Mouse (Mus musculus) embryonic facial prominence, embryonic 10.5 days (tissue): ENCODE data around the gene Spg7. TPM values are rescaled to one million over a fixed set of nuclear protein-coding genes. Genes with fewer than 3 reads are reported as not detected.

Source experiments
- DNase-seq: peaks from one replicate; pipeline ENCODE4 v3.0.0-alpha.2; 2017; ENCODE audit warnings: low spot score
- H3K27ac ChIP-seq: fragments of 300-500 bp; sonication (generic); replicated peaks from 2 replicates; pipeline ENCODE4 v1.5.1; 2016; ENCODE audit warnings: mild to moderate bottlenecking
- H3K27me3 ChIP-seq: fragments of 300-500 bp; sonication (generic); replicated peaks from 2 replicates; pipeline ENCODE4 v1.6.1; 2016; ENCODE audit warnings: low read depth, mild to moderate bottlenecking; ENCODE audit not compliant: poor library complexity, severe bottlenecking
- H3K36me3 ChIP-seq: fragments of 300-500 bp; sonication (generic); replicated peaks from 2 replicates; pipeline ENCODE4 v1.6.1; 2016; ENCODE audit warnings: mild to moderate bottlenecking, moderate library complexity
- H3K4me1 ChIP-seq: fragments of 300-500 bp; sonication (generic); 2 replicates; pipeline ENCODE4 v1.6.1; 2016
- H3K4me3 ChIP-seq: fragments of 300-500 bp; sonication (generic); 2 replicates; pipeline ENCODE4 v1.5.1; 2016; ENCODE audit warnings: mild to moderate bottlenecking, moderate library complexity
- H3K9me3 ChIP-seq: fragments of 300-500 bp; sonication (generic); 2 replicates; pipeline ENCODE4 v1.6.1; 2016; ENCODE audit warnings: mild to moderate bottlenecking
- WGBS: fragments of 180-500 bp; shearing (Covaris S2); methylation state at CpG from one replicate; pipeline ENCODE4 v1.1.7; 2016; 5-methylcytosine and 5-hydroxymethylcytosine counted together
- polyA plus RNA-seq: library from polyadenylated mRNA; unstranded; fragments of >200 nt; fragmentation: Nextera tagmentation; extraction: Ambion mirVana; gene quantifications from 2 replicates; pipeline ENCODE4 v1.2.1, GENCODE M21; 2016

Spg7 gene
- polyA plus RNA-seq, 1 experiment from 2014 or later = 51.3 TPM

GRCm38 (mm10) chr8:123126193-123126816 lies 63.6 kb downstream of the Spg7 start:
- H3K36me3 ChIP-seq = no peaks in the 10 kb centered on the region
- H3K27me3 ChIP-seq = peaks cover 63% of the 10 kb centered on the region
- DNase-seq = peak; percentile 85
- no peak overlapping the region for H3K27ac ChIP-seq
- WGBS = 4% methylated on average over 19 of the region's 19 CpGs
- H3K4me3 ChIP-seq = peak overlapping the region; percentile 41
- H3K4me1 ChIP-seq = peaks cover 41% of the 10 kb centered on the region
- H3K9me3 ChIP-seq = no peaks in the 10 kb centered on the region

DNA sequence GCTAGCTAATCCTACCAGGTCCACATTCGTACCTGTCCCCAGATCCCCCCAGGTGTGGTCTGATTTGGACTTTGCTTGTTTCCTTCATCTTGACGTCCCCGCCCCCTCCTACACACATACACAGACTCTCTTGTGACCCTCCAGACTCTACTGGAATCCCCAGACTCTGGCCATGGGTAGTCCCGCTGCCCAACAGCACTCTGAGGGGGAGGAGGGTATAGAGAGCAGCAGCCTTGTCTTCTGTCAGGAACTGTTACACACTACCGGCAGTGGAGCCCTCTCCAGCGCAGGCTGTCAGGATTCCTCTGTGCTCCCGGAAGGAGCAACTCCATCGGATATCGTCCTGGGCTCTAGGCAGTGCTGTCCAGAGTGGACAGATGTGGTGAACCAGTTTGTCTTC lies 68.3 kb downstream of the Spg7 start:
- Histone ChIP-seq H3K4me1 (peaks cover 40% of the 10 kb centered on the region), H3K9me3 (peaks cover 4% of the 10 kb centered on the region; the same call in 1 of the 2 replicates), H3K36me3 (no peaks in the 10 kb centered on the region), H3K27ac (0 out of 2 replicates have a peak overlapping the region, but pooled peaks have one; percentile 49), H3K4me3 (no peak overlapping the region), H3K27me3 (peaks cover 20% of the 10 kb centered on the region)
- no peak for DNase-seq
- 69% methylated on average over 9 of the region's 9 CpGs for WGBS

DNA sequence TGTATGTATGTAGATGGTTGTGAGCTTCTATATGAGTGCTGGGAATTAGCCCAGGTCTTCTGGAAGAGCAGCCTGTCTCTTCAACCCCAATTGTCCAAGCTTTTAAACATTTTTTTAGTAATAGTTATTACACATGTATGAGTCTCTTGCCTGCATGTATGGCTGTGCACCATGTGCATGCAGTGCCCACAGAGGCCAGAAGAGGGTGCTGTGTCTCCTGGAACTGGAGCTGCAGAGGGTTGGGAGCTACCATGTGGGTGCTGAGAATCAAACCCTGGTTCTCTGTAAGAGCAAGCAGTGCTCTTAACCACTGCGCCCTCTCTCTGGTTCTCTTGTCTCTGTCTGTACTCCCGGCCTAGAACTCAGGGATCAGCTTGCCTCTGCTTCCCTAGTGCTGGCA lies 70.2 kb downstream of the Spg7 start:
- Histone ChIP-seq H3K9me3 (peaks cover 4% of the 10 kb centered on the region; the same call in 1 of the 2 replicates), H3K36me3 (no peaks in the 10 kb centered on the region), H3K27ac (no peak overlapping the region), H3K27me3 (0 out of 2 replicates have a peak, but pooled peaks cover 3% of the 10 kb centered on the region), H3K4me3 (no peak overlapping the region), H3K4me1 (peaks cover 42% of the 10 kb centered on the region)
- DNase-seq = no peak
- 98% methylated on average over 2 of the region's 2 CpGs for WGBS

DNA sequence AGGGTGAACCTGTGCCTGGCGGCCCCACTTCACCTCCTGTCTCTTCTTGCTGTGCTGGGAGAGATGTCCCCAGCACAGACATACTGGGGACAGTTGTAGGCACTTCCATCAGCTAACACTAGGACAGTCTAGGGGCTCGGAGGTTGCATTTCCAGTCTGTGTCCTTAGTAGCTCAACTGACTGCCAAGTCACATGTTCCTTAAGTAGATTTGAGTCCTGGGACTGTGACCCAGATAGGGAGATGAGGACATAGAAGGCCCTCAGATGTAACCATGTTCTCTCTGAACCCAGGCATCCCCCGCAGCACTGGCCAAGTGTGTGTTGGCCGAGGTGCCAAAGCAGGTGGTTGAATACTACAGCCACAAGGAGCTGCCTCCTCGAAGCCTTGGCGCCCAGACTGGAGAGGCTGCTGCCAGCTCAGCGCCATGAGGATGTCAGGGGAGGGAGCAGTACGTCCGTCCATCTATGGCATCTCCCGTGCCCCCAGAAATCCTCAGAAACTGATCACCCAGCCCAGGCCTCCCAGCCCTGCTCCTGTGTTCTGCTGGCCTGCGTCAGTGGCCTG lies 71.5 kb downstream of the Spg7 start:
- Histone ChIP-seq H3K4me3 (no peak overlapping the region), H3K27ac (peak overlapping the region; percentile 51; the same call in 1 of the 2 replicates), H3K36me3 (no peaks in the 10 kb centered on the region), H3K4me1 (peaks cover 50% of the 10 kb centered on the region), H3K9me3 (peaks cover 4% of the 10 kb centered on the region; the same call in 1 of the 2 replicates), H3K27me3 (no peaks in the 10 kb centered on the region)
- 88% methylated on average over 11 of the region's 11 CpGs for WGBS
- DNase-seq = no peak

DNA sequence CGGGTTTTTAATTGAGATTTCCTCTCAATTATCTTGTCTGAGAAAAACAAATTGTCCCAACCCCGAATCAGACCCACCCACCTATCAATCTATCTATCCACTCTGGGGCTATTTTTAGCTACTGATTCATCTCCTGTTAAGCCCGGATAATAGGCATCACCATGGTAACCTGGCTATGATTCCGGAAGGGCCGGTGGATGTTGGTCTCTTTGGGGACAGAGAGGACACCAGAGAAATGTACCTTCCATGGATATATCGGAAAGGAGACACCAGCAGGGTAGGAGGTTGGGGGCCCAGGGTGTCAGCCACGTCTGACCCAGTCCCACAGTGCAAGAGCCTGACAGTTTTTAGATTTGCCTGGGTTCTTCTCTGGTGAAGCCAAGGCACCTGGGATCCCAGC lies 72.7 kb downstream of the Spg7 start:
- DNase-seq = no peak
- Histone ChIP-seq H3K4me3 (0 out of 2 replicates have a peak overlapping the region, but pooled peaks have one; percentile 11), H3K4me1 (peaks cover 50% of the 10 kb centered on the region), H3K27me3 (no peaks in the 10 kb centered on the region), H3K9me3 (peaks cover 4% of the 10 kb centered on the region; the same call in 1 of the 2 replicates), H3K27ac (peak overlapping the region; percentile 57), H3K36me3 (no peaks in the 10 kb centered on the region)
- 38% methylated on average over 7 of the region's 7 CpGs for WGBS

GRCm38 (mm10) chr8:123135806-123136205 lies 73.1 kb downstream of the Spg7 start:
- peaks cover 48% of the 10 kb centered on the region for H3K4me1 ChIP-seq
- H3K27me3 ChIP-seq = no peaks in the 10 kb centered on the region
- H3K4me3 ChIP-seq = no peak overlapping the region
- H3K36me3 ChIP-seq = no peaks in the 10 kb centered on the region
- DNase-seq = peak; percentile 40
- H3K27ac ChIP-seq = peak overlapping the region; percentile 57
- H3K9me3 ChIP-seq = peaks cover 4% of the 10 kb centered on the region; the same call in 1 of the 2 replicates
- 51% methylated on average over 9 of the region's 9 CpGs for WGBS

GRCm38 (mm10) chr8:123136287-123136686 lies 73.5 kb downstream of the Spg7 start:
- Histone ChIP-seq H3K36me3 (no peaks in the 10 kb centered on the region), H3K27me3 (no peaks in the 10 kb centered on the region), H3K4me3 (no peak overlapping the region), H3K9me3 (peaks cover 4% of the 10 kb centered on the region; the same call in 1 of the 2 replicates), H3K27ac (peak overlapping the region; percentile 59; the same call in 1 of the 2 replicates), H3K4me1 (peaks cover 44% of the 10 kb centered on the region)
- 86% methylated on average over 9 of the region's 9 CpGs for WGBS
- DNase-seq = no peak

- peaks cover 44% of the 10 kb centered on the region for H3K4me1 ChIP-seq
- H3K27ac ChIP-seq = peak overlapping the region; percentile 70
- H3K9me3 ChIP-seq = peaks cover 4% of the 10 kb centered on the region; the same call in 1 of the 2 replicates
- H3K36me3 ChIP-seq = no peaks in the 10 kb centered on the region
- H3K4me3 ChIP-seq = no peak overlapping the region
- peak; percentile 80 for DNase-seq
- no peaks in the 10 kb centered on the region for H3K27me3 ChIP-seq
- WGBS = 15% methylated on average over 2 of the region's 2 CpGs
Measured at GRCm38 (mm10) chr8:123137645-123138077, 74.9 kb downstream of the Spg7 start.

DNA sequence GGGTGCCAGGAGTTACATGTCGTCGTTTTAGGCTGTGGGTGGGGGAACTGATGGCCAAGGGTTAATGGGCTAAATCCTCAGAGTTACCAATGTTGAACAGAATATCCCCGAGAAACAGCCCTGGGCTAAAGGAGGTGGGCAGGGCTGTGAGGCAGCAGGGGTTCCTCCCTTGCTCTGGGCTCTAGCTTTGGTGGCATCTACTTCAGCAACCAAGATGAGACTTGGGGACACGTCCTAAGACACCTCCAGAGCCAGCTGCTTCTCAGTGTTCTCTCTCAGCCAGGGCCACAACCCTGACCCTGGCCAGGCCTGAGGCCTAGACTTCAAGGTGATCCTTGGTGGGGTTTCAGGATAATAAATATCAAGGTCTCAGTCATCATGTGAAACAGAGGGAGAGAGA lies 76.0 kb downstream of the Spg7 start:
- Histone ChIP-seq H3K4me1 (peaks cover 44% of the 10 kb centered on the region), H3K9me3 (no peaks in the 10 kb centered on the region), H3K27ac (0 out of 2 replicates have a peak overlapping the region, but pooled peaks have one; percentile 70), H3K4me3 (no peak overlapping the region), H3K36me3 (no peaks in the 10 kb centered on the region), H3K27me3 (no peaks in the 10 kb centered on the region)
- DNase-seq = no peak
- WGBS = 61% methylated on average over 4 of the region's 4 CpGs

DNA sequence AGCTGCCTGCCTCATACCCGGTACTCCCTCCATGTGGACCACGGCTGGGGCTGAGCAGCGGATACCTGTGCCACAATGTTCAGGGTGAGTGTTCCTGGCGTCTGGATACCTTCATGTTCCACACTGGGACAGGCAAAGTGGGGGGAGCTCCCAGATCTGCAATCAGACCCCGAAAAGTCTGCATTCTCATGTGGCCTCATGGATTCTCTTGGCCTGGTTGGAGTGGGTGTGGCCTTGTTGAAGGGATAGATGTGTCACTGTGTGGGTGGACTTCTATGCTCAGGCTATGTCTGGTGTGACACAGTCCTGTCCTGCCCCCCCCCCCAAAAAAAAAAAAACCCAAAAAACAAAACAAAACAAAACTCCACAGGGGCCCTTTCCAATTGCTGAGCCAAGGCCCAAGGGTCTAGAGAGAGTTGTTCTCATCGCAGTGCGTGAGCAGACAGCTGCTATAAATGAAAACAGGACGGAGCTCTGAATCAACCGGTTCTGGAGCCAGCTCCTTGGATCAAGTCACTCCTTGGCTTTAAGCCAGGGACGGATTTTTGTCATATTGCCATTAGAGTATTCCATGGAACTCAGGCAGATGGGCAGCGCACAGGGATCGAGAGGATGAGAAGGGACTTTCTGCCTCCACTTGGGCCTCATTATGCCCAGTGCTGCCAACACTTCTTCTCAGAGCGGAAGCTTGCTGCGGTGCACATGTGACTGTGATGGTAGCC lies 79.2 kb downstream of the Spg7 start:
- H3K4me3 ChIP-seq = no peak overlapping the region
- 89% methylated on average over 14 of the region's 14 CpGs for WGBS

GRCm38 (mm10) chr8:123145279-123145678 lies 82.5 kb downstream of the Spg7 start:
- Histone ChIP-seq H3K27ac (no peak overlapping the region), H3K27me3 (no peaks in the 10 kb centered on the region), H3K36me3 (no peaks in the 10 kb centered on the region), H3K4me1 (no peaks in the 10 kb centered on the region), H3K9me3 (no peaks in the 10 kb centered on the region), H3K4me3 (no peak overlapping the region)
- 55% methylated on average over 6 of the region's 6 CpGs for WGBS
- DNase-seq = peak; percentile 67

More for the DNA sequence above, 79.2 kb downstream of the Spg7 start:
- no peak for DNase-seq
- no peaks in the 10 kb centered on the region for H3K27me3 ChIP-seq
- no peaks in the 10 kb centered on the region for H3K9me3 ChIP-seq
- peaks cover 19% of the 10 kb centered on the region for H3K4me1 ChIP-seq
- H3K27ac ChIP-seq = no peak overlapping the region
- no peaks in the 10 kb centered on the region for H3K36me3 ChIP-seq

DNA sequence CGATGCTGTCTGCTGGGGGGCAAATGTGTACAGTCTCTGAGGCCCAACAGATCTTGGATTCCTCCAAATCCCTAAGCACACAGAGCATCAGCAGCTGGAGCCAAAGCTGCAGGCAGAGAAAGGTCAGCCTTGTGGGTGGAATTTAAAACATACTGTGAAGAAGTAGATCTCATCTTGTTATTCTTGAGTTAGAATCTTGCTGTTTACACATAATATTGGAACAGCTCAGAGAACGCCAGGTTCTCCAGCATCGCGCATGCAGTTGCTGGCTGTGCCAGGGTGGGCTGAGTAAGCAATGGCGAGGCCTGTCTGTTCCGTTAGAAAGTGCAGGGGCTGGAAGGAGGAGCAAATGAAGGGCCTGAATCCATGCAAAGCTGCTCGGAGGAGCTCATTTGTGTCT lies 83.6 kb downstream of the Spg7 start:
- Histone ChIP-seq H3K4me3 (no peak overlapping the region), H3K36me3 (no peaks in the 10 kb centered on the region), H3K4me1 (no peaks in the 10 kb centered on the region; the same call in 1 of the 2 replicates), H3K27me3 (no peaks in the 10 kb centered on the region), H3K9me3 (no peaks in the 10 kb centered on the region), H3K27ac (no peak overlapping the region)
- no peak for DNase-seq
- WGBS = 76% methylated on average over 7 of the region's 7 CpGs
